Mouse (Mus musculus) cerebellum, postnatal 4 days (tissue): ENCODE measurements at regions not wholly inside any gene's neighbourhood (a gene's known extent, or its start where the extent isn't known, plus 50 kb on each side); places are given as distances from the start of the nearest gene placed in this dataset.

Source experiments
- DNase-seq, 2 experiments: peaks; one replicate each; pipeline ENCODE4 v3.0.0; 2022; ENCODE audit warnings: low spot score in 2 of 2, mixed read lengths in 1 of 2

- no peak for DNase-seq
Measured at GRCm38 (mm10) chr5:97527555-97527954, 70.7 kb upstream of the Gk2 start.
